In genomic region chr1:88794926-88795325, GRCm38 (mm10) we compare ENCODE assay signal across 15 mouse cellular contexts.
A peak's percentile ranks its signal among the peaks of the same experiment; 100 is the strongest.
DNase-seq lines count a peak whose midpoint lies in the region; ATAC-seq lines count a peak whose summit lies in the region.
"Had no signal": no experiment of that assay in that cellular context is flagged by ENCODE, and none has a peak within 500 bp of the region (broad histone marks: within the 10 kb centered on the region; RNA-seq: fewer than 3 reads in every experiment).

No protein-coding gene starts in this region.

- no peaks in the 10 kb centered on the region for H3K27me3 ChIP-seq in forebrain, embryonic 15.5 days
- peaks cover 3% of the 10 kb centered on the region; the same call in 1 of the 2 replicates for H3K27me3 ChIP-seq in forebrain, embryonic 12.5 days
- H3K27me3 ChIP-seq: embryonic facial prominence, embryonic 15.5 days had no signal

- H3K9ac ChIP-seq in forebrain, embryonic 15.5 days (replicated peaks), result no peak overlapping the region
- no peak overlapping the region for H3K9ac ChIP-seq in forebrain, embryonic 12.5 days
- H3K9ac ChIP-seq: embryonic facial prominence, embryonic 15.5 days had no signal

- 0 out of 2 replicates have a peak, but pooled peaks cover 3% of the 10 kb centered on the region for H3K4me1 ChIP-seq in forebrain, embryonic 15.5 days
- peaks cover 23% of the 10 kb centered on the region for H3K4me1 ChIP-seq in forebrain, embryonic 12.5 days

- H3K4me3 ChIP-seq in forebrain, embryonic 15.5 days, result no peak overlapping the region
- H3K4me3 ChIP-seq in forebrain, embryonic 12.5 days (replicated peaks), result no peak overlapping the region
- H3K4me3 ChIP-seq: embryonic facial prominence, embryonic 15.5 days; limb, embryonic 10.5 days; myocyte had no signal

- WGBS in forebrain, embryonic 15.5 days, result 59% methylated on average over 10 of the region's 10 CpGs
- 67% methylated on average over 10 of the region's 10 CpGs for WGBS in forebrain, embryonic 12.5 days

- H3K27ac ChIP-seq in forebrain, embryonic 15.5 days (replicated peaks), result no peak overlapping the region
- no peak overlapping the region for H3K27ac ChIP-seq in forebrain, embryonic 12.5 days
- H3K27ac ChIP-seq: embryonic facial prominence, embryonic 15.5 days; limb, embryonic 10.5 days had no signal

- no peak overlapping the region for H3K4me2 ChIP-seq in forebrain, embryonic 15.5 days (replicated peaks)
- no peak overlapping the region for H3K4me2 ChIP-seq in forebrain, embryonic 12.5 days
- H3K4me2 ChIP-seq: embryonic facial prominence, embryonic 15.5 days had no signal

- peak; percentile 43 for ATAC-seq in forebrain, embryonic 15.5 days (replicated peaks)
- no peak for ATAC-seq in forebrain, embryonic 12.5 days (ENCODE audit: low FRiP score)

- intact Hi-C loops in left cerebral cortex, postnatal 14 days (cut with DNase I), result no loop called here
- intact Hi-C loops in gastrocnemius, postnatal 14 days (cut with DNase I; ENCODE audit: low total_unique reads), result no loop called here

- DNase-seq in cerebellum, adult 11 months, result peak; percentile 39
- DNase-seq in frontal cortex, adult 2 months (ENCODE audit: extremely low spot score in 1 of 2, low spot score in 1 of 2), result peak; percentile 16 to 67
- peak; percentile 34 to 77 for DNase-seq in left cerebral cortex, postnatal 14 days (ENCODE audit: low spot score in 2 of 2)
- DNase-seq in gastrocnemius, postnatal 14 days, result no peak
- DNase-seq in adrenal gland, adult 2 months, result no peak
- no peak for DNase-seq in kidney, adult 9 months
- DNase-seq: B cell, adult 2 months; heart, adult 18-20 months; kidney, adult 18-20 months; spleen, adult 18-20 months had no signal

- H3K36me3 ChIP-seq in forebrain, embryonic 15.5 days, result no peaks in the 10 kb centered on the region
- H3K36me3 ChIP-seq in forebrain, embryonic 12.5 days (replicated peaks), result no peaks in the 10 kb centered on the region
- H3K36me3 ChIP-seq: embryonic facial prominence, embryonic 15.5 days; limb, embryonic 10.5 days had no signal

- no peaks in the 10 kb centered on the region for H3K9me3 ChIP-seq in forebrain, embryonic 15.5 days
- H3K9me3 ChIP-seq in forebrain, embryonic 12.5 days, result no peaks in the 10 kb centered on the region
- H3K9me3 ChIP-seq: embryonic facial prominence, embryonic 15.5 days; limb, embryonic 10.5 days had no signal

Comparison
In these comparisons a context has a peak if more than half of its experiments do, and no peak if none do; other contexts are left out.
1. DNase-seq: peak in cerebellum, adult 11 months (single experiment), frontal cortex, adult 2 months (2 of 2) and left cerebral cortex, postnatal 14 days (2 of 2); none in gastrocnemius, postnatal 14 days (single experiment), adrenal gland, adult 2 months (single experiment) and kidney, adult 9 months (single experiment).